Mouse (Mus musculus) urinary bladder, adult 18-20 months (tissue): ENCODE results near the gene Kank4.
A peak's percentile ranks its signal among the peaks of the same experiment; 100 is the strongest.
"Not testable (repeated sequence)": the region's sequence is repeated elsewhere in the genome, so short reads cannot be mapped to it uniquely, and the experiment has no call there.

Experiments used
- DNase-seq, 2 experiments: peaks; one replicate each; pipeline ENCODE4 v3.0.0; 2022; ENCODE audit warnings: low spot score in 2 of 2, mixed read lengths in 2 of 2

The Kank4 gene

GRCm38 (mm10) chr4:98817184-98817911 is at the start of gene Kank4:
Gene Kank4 (minus strand): TSS chr4:98817537.
- peak; percentile 31 to 51 for DNase-seq

GRCm38 (mm10) chr4:98865386-98866237 is 48.3 kb upstream of the Kank4 start:
- DNase-seq, result no peak

GRCm38 (mm10) chr4:98864546-98864945 is 47.2 kb upstream of the Kank4 start:
- no peak for DNase-seq

- DNase-seq, result no peak
Observed at GRCm38 (mm10) chr4:98864094-98864493, 46.8 kb upstream of the Kank4 start.

GRCm38 (mm10) chr4:98863451-98863850 is 46.1 kb upstream of the Kank4 start:
- DNase-seq, result no peak

GRCm38 (mm10) chr4:98858151-98858855 is 41.0 kb upstream of the Kank4 start:
- DNase-seq, result no peak

GRCm38 (mm10) chr4:98857037-98857648 is 39.8 kb upstream of the Kank4 start:
- no peak for DNase-seq

- no peak for DNase-seq
Observed at GRCm38 (mm10) chr4:98853926-98854325, 36.6 kb upstream of the Kank4 start.

GRCm38 (mm10) chr4:98850485-98850884 is 33.1 kb upstream of the Kank4 start:
- not testable (repeated sequence) for DNase-seq

GRCm38 (mm10) chr4:98847120-98847885 is 30.0 kb upstream of the Kank4 start:
- no peak for DNase-seq

GRCm38 (mm10) chr4:98846396-98846795 is 29.1 kb upstream of the Kank4 start:
- no peak for DNase-seq

GRCm38 (mm10) chr4:98845687-98846125 is 28.4 kb upstream of the Kank4 start:
- DNase-seq, result no peak

- DNase-seq, result no peak
Observed at GRCm38 (mm10) chr4:98845201-98845600, 27.9 kb upstream of the Kank4 start.

GRCm38 (mm10) chr4:98843906-98844597 is 26.7 kb upstream of the Kank4 start:
- no peak for DNase-seq

GRCm38 (mm10) chr4:98841251-98841650 is 23.9 kb upstream of the Kank4 start:
- DNase-seq, result not testable (repeated sequence)

- DNase-seq, result no peak
Observed at GRCm38 (mm10) chr4:98840526-98840925, 23.2 kb upstream of the Kank4 start.

- DNase-seq, result no peak
Observed at GRCm38 (mm10) chr4:98838913-98839312, 21.6 kb upstream of the Kank4 start.

- DNase-seq, result no peak
Observed at GRCm38 (mm10) chr4:98837715-98838505, 20.6 kb upstream of the Kank4 start.

GRCm38 (mm10) chr4:98836519-98836918 is 19.2 kb upstream of the Kank4 start:
- no peak for DNase-seq

- no peak for DNase-seq
Observed at GRCm38 (mm10) chr4:98834782-98835181, 17.4 kb upstream of the Kank4 start.
